Mouse (Mus musculus) mouse embryonic stem cell (cell line): Measurements from ENCODE around the gene Lyrm2.

Experiments
- in situ Hi-C, 2 experiments: fragments of 300-500 bp; cut with MboI; formaldehyde crosslinking; loops; 1 replicate in 1 of 2; 3 replicates in 1 of 2; pipeline ENCODE4 v1.14.3; 2019 to 2020; ENCODE audit warnings: low sequenced_read_pairs in 2 of 2, low pct_unique_long_range_greater_than_20kb in 1 of 2, mixed read lengths in 1 of 2; ENCODE audit not compliant: unreplicated experiment in 1 of 2

The Lyrm2 gene

GRCm38 (mm10) chr4:32836071-32836470, 36.0 kb downstream of the Lyrm2 start:
- in situ Hi-C loops = no loop called here

DNA sequence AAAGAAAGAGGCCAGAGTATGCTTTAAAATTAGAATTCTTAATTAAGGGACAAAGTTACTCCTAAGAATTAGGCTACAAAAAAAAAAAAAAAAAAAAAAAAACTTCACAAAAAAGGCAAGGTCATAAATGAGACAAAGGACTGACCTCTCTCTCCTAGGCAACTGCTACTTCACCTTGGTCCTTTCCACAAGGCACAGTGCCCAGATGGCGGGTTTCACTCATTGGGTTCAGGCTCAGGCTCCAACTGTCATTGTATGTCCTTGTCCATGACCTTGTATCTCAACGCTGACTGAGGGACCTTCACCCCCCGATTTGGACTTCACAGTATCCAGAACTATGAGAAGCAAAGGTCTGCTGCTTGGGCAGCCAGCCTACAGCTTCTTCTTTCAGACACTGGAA, 38.3 kb downstream of the Lyrm2 start:
- in situ Hi-C loops = no loop called here
